Mouse (Mus musculus): Measurements from ENCODE around the gene Enox2. TPM values are rescaled to one million over a fixed set of nuclear protein-coding genes. Genes with fewer than 3 reads are reported as not detected.

The Enox2 gene
- polyA plus RNA-seq, 1 experiment: 9.3 TPM

DNA sequence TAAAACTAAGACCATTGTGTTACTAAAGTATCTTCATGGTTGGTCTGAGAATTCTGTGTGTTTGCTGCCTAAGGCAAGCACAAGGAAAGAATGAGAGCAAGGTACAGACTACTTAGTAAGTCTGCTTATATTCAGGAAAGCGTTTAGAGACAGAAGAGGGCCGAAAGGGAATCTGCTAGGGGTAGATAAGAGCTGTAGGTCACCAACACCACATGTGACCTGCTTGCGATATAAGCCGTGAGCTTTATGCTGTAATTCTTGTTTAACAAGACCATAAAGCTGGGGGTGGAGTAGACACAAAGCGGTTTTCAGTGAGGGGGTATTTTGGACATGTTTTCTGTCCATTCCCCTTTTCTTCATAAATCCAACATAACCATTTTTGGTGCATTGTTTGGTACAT is 302.4 kb downstream of the Enox2 start:
- no peak for TF ChIP-seq POLR2A (IDR thresholded peaks at IDR 0.05; ENCODE audit: borderline replicate concordance, extremely low read depth, insufficient read depth, insufficient read length, poor library complexity, severe bottlenecking)
- no peak for TF ChIP-seq CTCF (IDR thresholded peaks at IDR 0.05; ENCODE audit: borderline replicate concordance, extremely low read depth, insufficient read depth, insufficient read length)
- no peak for DNase-seq (ENCODE audit: low read depth)

DNA sequence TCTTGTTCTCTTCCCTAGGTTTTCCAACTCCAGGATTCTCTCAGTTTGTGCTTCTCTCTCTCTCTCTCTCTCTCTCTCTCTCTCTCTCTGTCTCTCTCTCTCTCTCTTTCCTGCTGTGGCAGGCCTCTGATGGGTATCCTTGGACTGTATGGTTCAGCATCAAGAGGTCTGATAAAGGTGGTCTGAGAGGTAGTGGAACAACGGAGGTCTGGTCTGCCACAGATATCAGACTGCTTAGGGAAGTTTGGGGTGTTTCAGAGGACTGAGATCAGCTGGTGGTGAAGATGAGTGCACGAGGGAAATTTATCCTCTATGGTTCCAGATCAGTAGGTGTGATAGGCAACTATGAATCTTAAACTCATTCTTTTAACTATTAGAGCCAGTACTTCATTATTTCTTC is 303.6 kb downstream of the Enox2 start:
- DNase-seq (ENCODE audit: low read depth): no peak
- no peak for TF ChIP-seq POLR2A (IDR thresholded peaks at IDR 0.05; ENCODE audit: borderline replicate concordance, extremely low read depth, insufficient read depth, insufficient read length, poor library complexity, severe bottlenecking)
- TF ChIP-seq CTCF (IDR thresholded peaks at IDR 0.05; ENCODE audit: borderline replicate concordance, extremely low read depth, insufficient read depth, insufficient read length): no peak

Other genes with a start within 250 kb of the Enox2 start
- 1.5 and 3.2 TPM in 2 replicates for gene Arhgap36, start 175.7 kb upstream of the Enox2 start, polyA plus RNA-seq (2012; rRNA removed)

All from brain, embryonic 14.5 days (tissue).